Comparison of ENCODE assay signal across 11 mouse cellular contexts in the genomic region with DNA sequence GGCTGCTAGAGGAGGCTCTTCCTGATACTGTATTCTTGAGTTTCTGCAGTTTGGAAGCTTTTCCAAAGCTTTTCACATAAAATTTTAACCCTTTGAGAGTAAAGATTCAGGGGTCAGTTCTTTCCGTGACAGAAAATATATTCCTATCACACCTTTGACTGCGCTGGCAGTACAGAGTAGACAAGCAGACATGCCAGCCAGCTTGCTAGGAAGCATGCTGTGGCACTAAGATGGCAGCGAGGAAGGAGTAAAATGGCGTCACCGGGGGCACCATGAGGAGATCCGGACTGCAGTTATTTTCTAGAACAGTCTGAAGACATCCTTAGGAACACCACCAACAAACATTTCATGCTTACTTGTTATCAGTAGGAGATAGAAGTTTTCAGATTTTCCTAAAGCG. TPM values are rescaled to one million over a fixed set of nuclear protein-coding genes. Genes with fewer than 3 reads are reported as not detected.
DNase-seq lines count a peak whose midpoint lies in the region; ATAC-seq and TF ChIP-seq lines count a peak whose summit lies in the region.
"Had no signal": no experiment of that assay in that cellular context is flagged by ENCODE, and none has a peak within 500 bp of the region (broad histone marks: within the 10 kb centered on the region; RNA-seq: fewer than 3 reads in every experiment).

No protein-coding gene starts in this region.

- no peak overlapping the region for H3K9ac ChIP-seq in forebrain, embryonic 15.5 days (replicated peaks)
- no peak overlapping the region for H3K9ac ChIP-seq in forebrain, embryonic 11.5 days (ENCODE audit: low read length)
- 0 out of 2 replicates have a peak overlapping the region, but pooled peaks have one; percentile 17 for H3K9ac ChIP-seq in lung, embryonic 14.5 days
- peak overlapping the region; percentile 60 for H3K9ac ChIP-seq in heart, postnatal 0 days (replicated peaks; ENCODE audit: low read depth, low read length)

- no peak overlapping the region for H3K27ac ChIP-seq in forebrain, embryonic 15.5 days (replicated peaks)
- H3K27ac ChIP-seq in forebrain, embryonic 11.5 days (ENCODE audit: low read depth, low read length), result no peak overlapping the region
- peak overlapping the region; percentile 79 for H3K27ac ChIP-seq in lung, embryonic 14.5 days (ENCODE audit: low read depth)
- H3K27ac ChIP-seq in heart, postnatal 0 days (ENCODE audit: low read depth), result peak overlapping the region; percentile 81
- H3K27ac ChIP-seq in olfactory bulb, adult 2 months (ENCODE audit: insufficient read depth, low read depth, low read length), result peak overlapping the region; percentile 70; the same call in 1 of the 2 replicates

- no peak for TF ChIP-seq EP300 in heart, postnatal 0 days (IDR thresholded peaks at IDR 0.05; ENCODE audit: low read depth)

- ATAC-seq in forebrain, embryonic 15.5 days (replicated peaks), result no peak
- ATAC-seq in forebrain, embryonic 11.5 days (replicated peaks; ENCODE audit: low FRiP score), result no peak
- no peak for ATAC-seq in lung, embryonic 14.5 days (ENCODE audit: insufficient read depth)
- no peak for ATAC-seq in heart, postnatal 0 days (ENCODE audit: insufficient read depth, low read depth)

- no peaks in the 10 kb centered on the region for H3K27me3 ChIP-seq in forebrain, embryonic 15.5 days
- H3K27me3 ChIP-seq in forebrain, embryonic 11.5 days (ENCODE audit: control insufficient read depth, insufficient read depth, low read length), result no peaks in the 10 kb centered on the region
- H3K27me3 ChIP-seq in lung, embryonic 14.5 days (ENCODE audit: insufficient read depth, low read length), result no peaks in the 10 kb centered on the region
- no peaks in the 10 kb centered on the region for H3K27me3 ChIP-seq in heart, postnatal 0 days (ENCODE audit: control insufficient read depth, insufficient read depth, low read length)

- TF ChIP-seq POLR2A in olfactory bulb, adult 2 months (IDR thresholded peaks at IDR 0.05; ENCODE audit: insufficient read depth, low read depth, low read length), result no peak

- H3K4me3 ChIP-seq in forebrain, embryonic 15.5 days, result no peak overlapping the region
- no peak overlapping the region for H3K4me3 ChIP-seq in forebrain, embryonic 11.5 days (ENCODE audit: low read depth, low read length)
- H3K4me3 ChIP-seq in lung, embryonic 14.5 days (ENCODE audit: low read depth, low read length), result no peak overlapping the region
- peak overlapping the region; percentile 32; the same call in 1 of the 2 replicates for H3K4me3 ChIP-seq in heart, postnatal 0 days (ENCODE audit: low read depth, low read length)
- peak overlapping the region; percentile 11; the same call in 1 of the 2 replicates for H3K4me3 ChIP-seq in olfactory bulb, adult 2 months (ENCODE audit: insufficient read depth, low read depth, low read length)

- H3K9me3 ChIP-seq in forebrain, embryonic 15.5 days, result no peaks in the 10 kb centered on the region
- H3K9me3 ChIP-seq in forebrain, embryonic 11.5 days (ENCODE audit: control insufficient read depth, low read length), result no peaks in the 10 kb centered on the region
- H3K9me3 ChIP-seq in lung, embryonic 14.5 days (ENCODE audit: low read depth, low read length), result no peaks in the 10 kb centered on the region
- H3K9me3 ChIP-seq in heart, postnatal 0 days (replicated peaks; ENCODE audit: control insufficient read depth, low read length), result no peaks in the 10 kb centered on the region

- intact Hi-C loops in gastrocnemius, postnatal 36 days (cut with DNase I), result loop anchor here (5.0 to 10.0 kb wide), 2 partner anchors 53 to 214 kb away; no protein-coding TSS in a partner anchor

- DNase-seq in forebrain, embryonic 11.5 days (ENCODE audit: low spot score), result no peak
- DNase-seq in lung, embryonic 14.5 days, result no peak
- no peak for DNase-seq in lung, postnatal 36 days
- DNase-seq in heart, postnatal 0 days (ENCODE audit: low spot score), result no peak
- DNase-seq in frontal cortex, postnatal 14 days (ENCODE audit: low spot score in 2 of 2), result no peak
- DNase-seq in gastrocnemius, postnatal 36 days, result no peak
- DNase-seq: adrenal gland, adult 2 months; cerebellum, adult 18-20 months had no signal

- peaks cover 29% of the 10 kb centered on the region for H3K4me1 ChIP-seq in forebrain, embryonic 15.5 days
- H3K4me1 ChIP-seq in forebrain, embryonic 11.5 days (replicated peaks; ENCODE audit: control insufficient read depth, insufficient read depth, low read length), result 0 out of 2 replicates have a peak, but pooled peaks cover 4% of the 10 kb centered on the region
- H3K4me1 ChIP-seq in lung, embryonic 14.5 days (ENCODE audit: insufficient read depth), result peaks cover 19% of the 10 kb centered on the region
- H3K4me1 ChIP-seq in heart, postnatal 0 days (ENCODE audit: control insufficient read depth, insufficient read depth), result peaks cover 7% of the 10 kb centered on the region
- H3K4me1 ChIP-seq in olfactory bulb, adult 2 months (ENCODE audit: control insufficient read depth, insufficient read depth, low read length), result peaks cover 17% of the 10 kb centered on the region

- 91% methylated on average over 7 of the region's 7 CpGs for WGBS in forebrain, embryonic 15.5 days
- 90% methylated on average over 7 of the region's 7 CpGs for WGBS in forebrain, embryonic 11.5 days
- WGBS in lung, embryonic 14.5 days, result 61% methylated on average over 7 of the region's 7 CpGs
- 65% methylated on average over 7 of the region's 7 CpGs for WGBS in heart, postnatal 0 days
- WGBS in olfactory bulb, adult 2 months, result 68% methylated on average over 7 of the region's 7 CpGs

- no peak for TF ChIP-seq CTCF in lung, embryonic 14.5 days (IDR thresholded peaks at IDR 0.05; ENCODE audit: low read depth)
- no peak for TF ChIP-seq CTCF in heart, postnatal 0 days (IDR thresholded peaks at IDR 0.05; ENCODE audit: low read depth)
- no peak for TF ChIP-seq CTCF in olfactory bulb, adult 2 months (IDR thresholded peaks at IDR 0.05; ENCODE audit: insufficient read depth, low read depth, low read length)

- no peaks in the 10 kb centered on the region for H3K36me3 ChIP-seq in forebrain, embryonic 15.5 days
- no peaks in the 10 kb centered on the region for H3K36me3 ChIP-seq in forebrain, embryonic 11.5 days (ENCODE audit: control insufficient read depth, insufficient read depth, low read length)
- no peaks in the 10 kb centered on the region for H3K36me3 ChIP-seq in lung, embryonic 14.5 days (ENCODE audit: insufficient read depth)
- no peaks in the 10 kb centered on the region for H3K36me3 ChIP-seq in heart, postnatal 0 days (replicated peaks; ENCODE audit: control insufficient read depth, insufficient read depth, low read length)

- peak overlapping the region; percentile 14; the same call in 1 of the 2 replicates for H3K4me2 ChIP-seq in forebrain, embryonic 15.5 days (replicated peaks)
- no peak overlapping the region for H3K4me2 ChIP-seq in forebrain, embryonic 11.5 days (ENCODE audit: low read depth, low read length, severe bottlenecking)
- peak overlapping the region; percentile 41; the same call in 1 of the 2 replicates for H3K4me2 ChIP-seq in lung, embryonic 14.5 days
- peak overlapping the region; percentile 59 for H3K4me2 ChIP-seq in heart, postnatal 0 days (ENCODE audit: low read depth, low read length)
- H3K4me2 ChIP-seq: liver, embryonic 11.5 days had no signal

RNA-seq across cellular contexts. Expression of a gene that starts 55.9 kb away (rescaled TPM):
- polyA plus RNA-seq in forebrain, embryonic 15.5 days (2015; fragmentation: Nextera tagmentation; extraction: Ambion mirVana), result 63.0 and 66.3 TPM in 2 replicates
- polyA plus RNA-seq in forebrain, embryonic 11.5 days (2014; fragmentation: Nextera tagmentation; extraction: Ambion mirVana), result 135 and 143 TPM in 2 replicates
- 118 and 126 TPM in 2 replicates for polyA plus RNA-seq in lung, embryonic 14.5 days (2014; fragmentation: Nextera tagmentation; extraction: Ambion mirVana)
- total RNA-seq in heart, postnatal 0 days (2014; rRNA removed; ENCODE audit: low replicate concordance), result 21.9 and 71.8 TPM in 2 replicates
- polyA plus RNA-seq in heart, postnatal 0 days (2015; fragmentation: Nextera tagmentation; extraction: Ambion mirVana), result 29.8 and 31.4 TPM in 2 replicates
- not detected in 2 replicates for polyA plus RNA-seq in olfactory bulb, adult 2 months (2012; ENCODE audit: insufficient read depth, insufficient read length, low replicate concordance, missing spikeins)
- 1 to 10 TPM; 8.7 to 9.7 TPM for total RNA-seq in gastrocnemius, postnatal 36 days (2021)

RNA-seq across cellular contexts. Expression of a gene that starts 58.7 kb away (rescaled TPM):
- polyA plus RNA-seq in forebrain, embryonic 15.5 days (2015; fragmentation: Nextera tagmentation; extraction: Ambion mirVana), result not detected in 2 replicates
- polyA plus RNA-seq in forebrain, embryonic 11.5 days (2014; fragmentation: Nextera tagmentation; extraction: Ambion mirVana), result not detected in 2 replicates
- not detected in 2 replicates for polyA plus RNA-seq in lung, embryonic 14.5 days (2014; fragmentation: Nextera tagmentation; extraction: Ambion mirVana)
- 0.58 TPM in 1 of 2 replicates, not detected in the other for total RNA-seq in heart, postnatal 0 days (2014; rRNA removed; ENCODE audit: low replicate concordance)
- 0.07 and 0.14 TPM in 2 replicates for polyA plus RNA-seq in heart, postnatal 0 days (2015; fragmentation: Nextera tagmentation; extraction: Ambion mirVana)
- not detected in 2 replicates for polyA plus RNA-seq in olfactory bulb, adult 2 months (2012; ENCODE audit: insufficient read depth, insufficient read length, low replicate concordance, missing spikeins)
- not detected for total RNA-seq in gastrocnemius, postnatal 36 days (2021)
- polyA plus RNA-seq: adrenal gland, adult 2 months; liver, embryonic 11.5 days had no signal

Comparison
In these comparisons a context has a peak if more than half of its experiments do, and no peak if none do; other contexts are left out.
1. H3K27ac ChIP-seq: peak in lung, embryonic 14.5 days (single experiment), heart, postnatal 0 days (single experiment) and olfactory bulb, adult 2 months (single experiment); none in forebrain, embryonic 15.5 days (single experiment) and forebrain, embryonic 11.5 days (single experiment).
2. H3K4me3 ChIP-seq: peak in heart, postnatal 0 days (single experiment) and olfactory bulb, adult 2 months (single experiment); none in forebrain, embryonic 15.5 days (single experiment), forebrain, embryonic 11.5 days (single experiment) and lung, embryonic 14.5 days (single experiment).
3. H3K9ac ChIP-seq: peak in lung, embryonic 14.5 days (single experiment) and heart, postnatal 0 days (single experiment); none in forebrain, embryonic 15.5 days (single experiment) and forebrain, embryonic 11.5 days (single experiment).